Mouse (Mus musculus) lung, postnatal 10 days (tissue): ENCODE measurements around the gene Uhrf2.
"Not testable (repeated sequence)": the region's sequence is repeated elsewhere in the genome, so short reads cannot be mapped to it uniquely, and the experiment has no call there.

Experiments used
- DNase-seq: peaks from one replicate; pipeline ENCODE4 v3.0.0; 2021

The Uhrf2 gene

DNA sequence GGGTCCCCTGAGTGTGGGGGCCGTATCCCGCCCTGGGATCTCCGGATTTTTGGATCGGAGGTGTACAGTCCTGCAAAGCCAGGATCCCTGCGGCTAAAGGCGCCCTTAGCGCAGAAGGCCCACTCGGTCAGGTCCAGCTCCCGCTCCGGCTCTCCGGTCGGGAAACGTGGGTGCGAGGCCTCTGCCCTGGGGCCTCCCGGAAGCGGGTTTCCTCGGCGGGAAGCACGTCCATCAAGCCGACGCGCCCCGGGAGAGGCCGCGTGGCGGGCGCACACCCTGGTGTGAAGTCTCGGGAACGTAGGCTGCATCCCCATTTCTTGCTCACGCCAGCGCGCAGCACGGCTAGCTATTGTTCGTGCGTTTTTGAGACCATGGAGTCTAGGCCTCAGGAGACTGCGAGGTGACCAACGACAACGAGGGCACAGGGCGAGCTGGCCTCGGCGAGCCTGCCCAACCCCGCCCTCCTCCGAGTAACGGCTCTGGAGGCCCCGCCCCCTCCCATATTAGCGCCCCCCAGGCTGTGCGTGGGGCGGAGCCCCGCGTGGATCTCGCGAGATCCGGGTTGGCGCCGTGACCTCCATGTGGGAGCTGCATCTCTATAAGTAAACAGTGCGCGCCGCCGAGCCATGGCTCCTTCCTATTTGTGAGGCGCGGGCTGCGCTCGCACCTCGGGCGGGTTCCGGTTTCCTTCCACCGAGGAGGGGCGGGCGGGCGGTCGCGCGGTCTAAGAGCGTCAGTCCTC, at the start of gene Uhrf2:
TSS of gene Uhrf2 (plus strand) at position 620 of the 742 bp plus-strand sequence.
- DNase-seq, result peak; percentile 97

GRCm38 (mm10) chr19:29984208-29985005, 45.9 kb upstream of the Uhrf2 start:
- no peak for DNase-seq

DNA sequence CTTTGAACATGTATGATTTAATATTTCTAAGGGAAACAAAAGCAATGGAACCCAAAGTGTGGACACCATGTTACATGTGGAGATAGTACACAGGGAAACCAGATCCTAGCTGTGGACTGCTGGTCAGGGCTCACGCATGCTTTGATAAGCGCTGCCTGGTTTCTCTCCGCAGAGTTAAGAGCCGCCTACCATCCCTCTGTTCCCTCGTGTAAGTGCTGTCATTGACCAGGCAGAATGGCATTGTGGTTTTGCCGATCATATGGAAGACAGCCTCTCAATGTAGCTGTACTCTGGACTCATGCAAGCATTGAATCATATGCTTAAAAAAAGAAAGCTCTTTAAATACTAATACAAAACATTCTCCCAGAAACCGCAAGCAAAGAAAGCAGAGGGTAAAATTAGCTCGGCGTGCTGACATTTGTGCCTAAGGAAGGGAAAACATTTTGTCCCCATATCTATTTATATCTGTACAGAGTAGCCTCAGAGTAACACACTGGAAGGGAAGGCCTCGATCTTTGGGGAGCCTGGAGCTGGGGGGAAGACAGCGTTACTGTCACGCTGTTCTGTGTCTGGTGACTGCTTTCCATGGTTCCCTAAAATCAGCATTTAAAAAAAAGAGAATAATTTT, 43.7 kb upstream of the Uhrf2 start:
- no peak for DNase-seq

GRCm38 (mm10) chr19:30000406-30001365, 29.6 kb upstream of the Uhrf2 start:
- no peak for DNase-seq

DNA sequence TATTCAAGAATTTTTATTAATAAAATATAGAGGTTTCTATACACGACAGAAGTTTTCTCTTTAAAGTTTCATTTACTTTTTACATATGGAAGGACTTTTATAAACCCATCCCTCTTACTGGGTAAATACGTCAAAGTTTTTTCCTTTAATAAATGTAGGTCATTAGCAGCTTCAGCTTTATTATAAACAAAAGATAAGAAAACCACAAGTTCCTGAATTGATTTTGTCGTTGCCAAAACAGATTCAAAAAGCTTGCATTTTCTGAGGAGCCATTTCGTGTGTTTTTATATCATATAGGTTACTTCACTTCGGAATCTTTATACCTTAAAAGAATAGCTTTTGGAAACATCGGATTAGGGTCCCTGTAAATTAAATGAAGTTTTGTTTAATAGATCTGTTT, 28.8 kb upstream of the Uhrf2 start:
- no peak for DNase-seq

DNA sequence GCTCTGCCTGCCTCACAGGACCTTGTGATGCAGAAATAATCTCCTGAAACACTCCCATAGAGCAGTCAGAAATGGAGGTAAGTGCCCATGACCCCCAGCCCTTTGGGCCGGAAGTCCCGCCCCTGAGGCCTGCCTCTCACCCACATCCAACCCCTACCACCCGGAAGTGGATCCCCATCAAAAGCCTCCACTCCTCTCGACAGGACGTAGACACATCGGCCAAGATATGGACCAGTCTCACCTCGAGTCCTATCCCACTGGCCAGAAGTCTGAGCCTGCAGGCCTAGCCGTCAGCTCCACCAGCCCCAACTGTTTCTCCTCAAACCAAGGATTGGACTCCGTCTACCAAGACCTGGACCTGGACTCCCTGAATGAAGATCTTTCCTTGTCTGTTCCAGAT, 26.7 kb upstream of the Uhrf2 start, which contains the start of gene Trpd52l3:
TSS of gene Trpd52l3 (plus strand) at position 170 of the 400 bp plus-strand sequence.
- DNase-seq, result no peak

DNA sequence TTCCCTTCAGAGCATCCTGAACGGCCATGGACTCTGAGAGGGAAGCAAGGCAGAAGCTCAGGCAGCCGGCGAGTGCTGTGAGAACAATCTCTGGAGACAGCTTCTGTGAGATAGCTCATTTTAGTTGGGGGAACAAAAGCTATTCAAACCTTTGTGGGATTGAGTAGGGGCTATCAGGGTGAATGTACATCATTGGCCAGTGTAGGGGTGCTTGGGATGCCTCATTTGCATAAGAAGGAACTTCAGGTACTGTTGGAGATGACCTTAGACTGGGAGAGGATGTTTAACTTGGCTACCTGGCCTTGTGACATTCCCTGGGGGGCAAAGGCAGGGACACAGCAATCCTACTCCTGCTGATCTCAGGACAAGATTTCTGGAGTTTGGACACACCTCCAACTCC, 23.9 kb upstream of the Uhrf2 start:
- no peak for DNase-seq

- no peak for DNase-seq
These were observed 19.6 kb upstream of the Uhrf2 start for GRCm38 (mm10) chr19:30010520-30011296.

GRCm38 (mm10) chr19:30014331-30014730, 16.0 kb upstream of the Uhrf2 start:
- no peak for DNase-seq

DNA sequence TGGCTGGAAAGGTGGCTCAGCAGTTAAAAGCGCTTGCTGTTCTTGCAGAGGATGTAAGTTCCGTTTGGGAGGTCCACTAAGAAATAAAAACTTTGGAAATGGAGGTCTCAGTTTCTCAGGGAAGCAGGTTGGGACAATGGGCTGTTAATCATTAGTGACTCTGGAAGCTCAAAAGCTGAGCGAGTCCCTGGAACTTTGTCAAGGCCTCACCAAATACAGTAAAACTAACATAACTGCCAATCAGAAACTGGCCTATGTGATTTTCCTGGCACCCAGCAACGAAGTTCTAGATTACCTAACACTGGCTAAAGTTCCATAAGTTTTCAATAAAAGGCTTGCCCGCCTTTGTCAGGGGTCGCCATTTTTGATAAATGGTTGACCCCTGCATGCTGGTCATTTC, 14.2 kb upstream of the Uhrf2 start:
- no peak for DNase-seq

- DNase-seq, result not testable (repeated sequence)
These were observed 6.9 kb upstream of the Uhrf2 start for GRCm38 (mm10) chr19:30023419-30023818.

GRCm38 (mm10) chr19:30029002-30029710, 1.2 kb upstream of the Uhrf2 start:
- no peak for DNase-seq

DNA sequence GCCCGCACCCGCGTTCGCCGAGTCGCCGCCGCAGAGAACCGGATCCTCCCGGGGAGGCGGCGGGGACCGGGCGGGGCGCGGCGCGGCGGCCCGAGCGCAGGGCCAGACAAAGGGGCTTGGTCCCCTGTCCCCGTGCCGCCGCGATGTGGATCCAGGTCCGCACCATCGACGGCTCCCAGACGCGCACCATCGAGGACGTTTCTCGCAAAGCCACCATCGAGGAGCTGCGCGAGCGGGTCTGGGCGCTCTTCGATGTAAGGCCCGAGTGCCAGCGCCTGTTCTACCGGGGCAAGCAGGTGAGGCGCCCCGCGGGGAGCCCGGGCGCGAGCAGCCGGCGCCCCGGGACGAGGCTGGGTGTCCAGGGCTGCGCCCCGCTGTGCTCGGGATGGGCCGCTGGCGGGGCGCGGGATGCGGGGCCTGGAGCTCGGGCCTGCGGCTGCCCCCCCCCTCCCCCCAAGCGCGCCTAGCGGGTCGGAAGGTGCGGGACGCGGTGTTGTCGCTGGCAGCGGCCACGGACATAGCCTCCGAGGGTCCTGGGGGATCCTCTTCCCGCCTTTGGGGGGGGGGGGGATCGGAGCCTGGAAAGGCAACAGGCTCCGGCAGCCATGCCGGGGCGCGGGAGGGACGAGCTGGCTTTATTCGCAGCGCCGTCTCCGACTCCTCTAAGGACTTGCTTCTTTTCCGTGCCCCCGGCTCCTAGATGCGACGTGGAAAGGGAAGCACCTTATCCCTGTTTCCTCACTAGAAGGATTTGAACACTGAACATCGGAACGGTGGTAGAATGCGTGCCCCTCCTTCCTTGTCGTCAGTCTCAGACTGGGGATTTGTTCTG, 539 bp downstream of the Uhrf2 start:
- DNase-seq, result peak; percentile 21

DNA sequence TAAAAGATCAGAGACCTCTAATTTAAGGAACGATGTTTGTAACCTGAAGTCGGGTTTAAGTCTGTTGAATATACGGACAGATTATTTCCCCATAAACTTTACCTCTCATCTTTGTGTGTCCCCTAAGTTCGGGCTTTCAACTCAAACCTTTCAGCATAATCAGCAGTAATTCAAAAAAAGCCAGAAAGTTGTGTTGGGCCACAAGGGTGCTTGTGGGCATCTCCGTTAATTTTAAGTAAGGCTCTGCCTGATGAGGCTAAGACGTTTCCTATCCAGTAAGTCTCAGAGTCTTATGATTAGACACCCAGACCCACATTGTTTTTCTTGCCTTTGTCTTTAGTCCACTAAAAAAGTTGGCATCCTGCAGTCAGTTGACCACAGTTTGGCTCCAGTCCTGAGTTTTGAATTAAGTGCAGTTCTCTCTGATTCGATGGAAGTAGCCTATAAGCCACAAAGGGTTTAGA, 1.2 kb downstream of the Uhrf2 start:
- DNase-seq, result peak; percentile 34

DNA sequence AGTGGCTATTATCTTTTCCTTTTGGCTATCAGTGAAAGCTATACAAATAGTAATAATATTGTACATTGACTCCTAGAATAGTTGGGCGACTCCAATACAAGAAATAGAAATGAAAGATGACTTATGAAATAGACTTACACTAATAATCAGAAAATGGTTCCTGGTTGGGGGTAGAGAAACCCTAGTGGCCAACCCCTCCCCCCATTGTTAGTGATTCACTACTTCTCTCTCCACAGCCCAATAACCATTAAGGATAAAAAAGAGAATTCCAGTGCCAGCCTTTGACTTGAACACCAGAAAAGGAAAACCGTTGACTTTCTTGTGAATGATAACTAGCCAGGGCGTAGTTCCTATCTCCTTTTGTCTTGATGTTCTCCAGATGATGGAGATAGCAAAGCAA, 1.9 kb downstream of the Uhrf2 start:
- DNase-seq, result no peak

DNA sequence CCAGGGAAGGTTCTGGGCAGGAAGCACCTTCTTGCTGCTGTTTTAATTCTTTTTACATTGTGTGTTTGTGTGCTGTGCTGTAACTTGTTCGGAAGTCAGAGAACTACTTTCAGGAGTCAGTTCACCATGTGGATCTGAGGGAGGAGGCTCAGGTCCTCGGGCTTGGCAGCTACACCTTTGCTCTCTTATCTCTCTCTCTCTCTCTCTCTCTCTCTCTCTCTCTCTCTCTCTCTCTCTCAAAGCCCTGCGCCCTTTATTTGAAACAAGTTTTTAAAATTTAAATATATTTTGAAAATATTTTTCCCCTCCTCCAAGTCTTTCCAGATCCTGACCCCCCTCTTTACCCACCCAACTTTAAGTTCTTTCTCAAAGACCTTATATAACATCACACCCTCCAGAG, 5.0 kb downstream of the Uhrf2 start:
- DNase-seq, result no peak

DNA sequence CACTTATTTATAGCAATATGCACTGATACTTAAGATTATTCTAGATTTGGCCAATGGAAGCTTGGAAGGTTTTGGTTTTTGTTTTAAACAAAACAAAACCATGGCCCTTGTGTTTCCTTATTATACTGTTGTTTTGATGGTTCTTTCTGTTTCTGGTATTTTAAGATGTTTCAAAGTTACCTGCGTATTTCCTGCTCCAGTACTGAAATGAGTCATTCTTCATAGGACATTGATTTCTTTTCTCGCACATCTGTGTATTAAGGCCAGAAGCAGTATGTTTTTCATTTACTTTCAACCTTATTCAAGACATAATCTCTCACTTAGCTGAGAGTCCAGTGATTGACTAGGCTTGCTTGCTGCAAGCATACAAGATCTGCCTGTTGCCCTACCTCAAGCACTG, 13.4 kb downstream of the Uhrf2 start:
- no peak for DNase-seq

DNA sequence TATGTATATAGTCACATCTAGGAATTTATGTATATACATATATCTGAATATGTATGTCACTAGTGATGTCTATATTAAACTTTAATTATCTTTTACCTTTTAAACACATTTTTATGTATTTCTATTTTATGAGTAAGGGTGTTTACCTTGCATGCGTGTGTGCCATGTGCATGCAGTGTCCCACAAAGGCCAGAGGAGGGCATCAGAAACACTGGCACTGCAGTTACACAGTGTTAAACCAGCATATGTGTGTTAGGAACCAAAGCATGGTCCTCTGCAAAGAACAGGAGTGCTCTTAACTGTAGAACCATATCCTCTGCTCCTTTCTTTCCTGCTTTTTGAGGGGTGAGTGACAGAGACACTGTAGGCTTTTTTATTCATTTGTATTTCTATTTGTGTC, 14.3 kb downstream of the Uhrf2 start:
- no peak for DNase-seq

DNA sequence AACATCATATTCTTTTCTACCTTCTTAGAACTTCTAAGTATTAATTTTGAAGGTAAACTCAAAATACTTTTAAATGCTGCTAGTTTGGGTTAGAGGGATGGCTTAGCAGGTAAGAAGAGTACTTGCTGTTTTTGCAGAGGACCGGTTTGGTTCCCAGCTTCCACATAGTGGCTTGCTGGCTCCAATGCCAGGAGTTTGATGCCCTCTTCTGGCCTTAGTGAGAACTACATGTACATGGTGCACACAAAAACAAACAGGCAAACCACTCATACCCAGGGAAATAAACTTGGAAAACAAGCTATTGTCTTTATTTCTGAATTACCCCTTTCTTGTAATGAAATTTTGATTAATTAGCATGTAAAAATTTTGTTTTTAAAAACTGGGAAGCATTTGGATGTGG, 15.5 kb downstream of the Uhrf2 start:
- DNase-seq, result peak; percentile 25

DNA sequence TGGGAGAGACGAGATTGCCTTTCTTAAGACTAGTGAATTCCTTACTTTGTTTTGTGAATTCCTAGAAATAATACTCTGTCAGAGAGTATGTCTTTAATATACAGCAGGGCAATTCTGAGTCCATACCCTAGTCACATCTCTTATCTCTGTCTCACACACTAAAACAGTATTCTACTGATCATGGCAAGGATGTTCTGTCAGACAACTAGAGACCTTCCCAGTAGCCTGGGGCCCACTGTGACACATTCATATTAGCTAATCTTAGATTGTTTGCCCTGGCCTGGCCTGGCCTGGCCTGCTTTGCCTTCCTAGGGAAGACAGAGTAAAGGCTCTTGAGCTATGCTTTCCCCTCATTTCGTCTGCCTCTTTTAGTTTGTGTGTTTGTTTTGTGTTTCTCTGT, 20.3 kb downstream of the Uhrf2 start:
- no peak for DNase-seq
